Mouse (Mus musculus) ES-CJ7 (cell line): ENCODE results near the gene C1qtnf5.

ENCODE experiments used
- DNase-seq: peaks from one replicate; pipeline ENCODE4 v3.0.0; 2011; ENCODE audit warnings: low read depth, low spot score

Gene C1qtnf5

GRCm38 (mm10) chr9:44130581-44131275 is 23.7 kb downstream of the C1qtnf5 start:
- DNase-seq = peak; percentile 50

- no peak for DNase-seq
These were observed 24.2 kb downstream of the C1qtnf5 start for GRCm38 (mm10) chr9:44131276-44131590.

DNA sequence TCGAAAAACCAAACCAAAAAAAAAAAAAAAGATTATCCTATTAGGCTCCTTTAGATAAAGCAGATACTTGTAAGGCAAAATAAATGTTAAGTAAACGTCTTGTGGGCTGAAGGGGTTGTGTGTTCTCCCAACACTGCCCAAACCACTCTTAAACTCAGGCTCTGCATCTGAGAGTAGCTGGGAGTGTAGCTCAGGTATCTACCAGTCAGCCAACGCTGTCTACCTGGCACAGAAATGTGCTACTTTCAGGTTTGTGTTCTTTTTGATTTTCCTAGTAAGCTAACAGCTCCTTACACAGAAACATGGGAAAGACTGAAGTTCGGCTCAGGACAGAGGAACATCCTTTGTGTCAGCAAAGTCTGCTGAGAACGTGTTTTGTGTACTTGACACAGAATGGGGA is 25.2 kb downstream of the C1qtnf5 start:
- no peak for DNase-seq

DNA sequence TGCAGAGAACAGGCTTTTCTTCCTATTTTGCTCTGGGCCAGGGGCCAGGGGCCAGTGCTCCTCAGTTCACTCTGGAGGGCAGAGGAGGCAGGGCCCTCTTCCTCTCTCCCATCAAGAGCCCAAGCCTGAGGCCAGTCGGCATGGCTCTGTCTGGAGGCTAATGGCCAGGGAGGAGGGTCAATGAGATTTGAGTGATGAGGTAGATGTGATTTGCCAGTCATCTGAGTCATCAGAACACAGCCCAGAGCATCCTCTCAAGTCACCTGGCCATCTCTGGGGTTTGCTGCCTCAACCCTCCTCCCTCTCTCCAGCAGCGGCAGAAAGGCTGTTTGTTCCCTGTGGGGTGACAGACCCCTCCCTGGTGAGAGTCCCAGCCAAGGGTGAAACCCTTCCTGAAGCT is 26.2 kb downstream of the C1qtnf5 start:
- no peak for DNase-seq

- DNase-seq = no peak
These were observed 27.2 kb downstream of the C1qtnf5 start, which contains the start of gene Mcam for GRCm38 (mm10) chr9:44134101-44134850. Gene Mcam (plus strand): TSS chr9:44134469.

GRCm38 (mm10) chr9:44134851-44135730 is 28.0 kb downstream of the C1qtnf5 start:
- no peak for DNase-seq

GRCm38 (mm10) chr9:44135731-44136411 is 28.8 kb downstream of the C1qtnf5 start:
- DNase-seq = no peak

DNA sequence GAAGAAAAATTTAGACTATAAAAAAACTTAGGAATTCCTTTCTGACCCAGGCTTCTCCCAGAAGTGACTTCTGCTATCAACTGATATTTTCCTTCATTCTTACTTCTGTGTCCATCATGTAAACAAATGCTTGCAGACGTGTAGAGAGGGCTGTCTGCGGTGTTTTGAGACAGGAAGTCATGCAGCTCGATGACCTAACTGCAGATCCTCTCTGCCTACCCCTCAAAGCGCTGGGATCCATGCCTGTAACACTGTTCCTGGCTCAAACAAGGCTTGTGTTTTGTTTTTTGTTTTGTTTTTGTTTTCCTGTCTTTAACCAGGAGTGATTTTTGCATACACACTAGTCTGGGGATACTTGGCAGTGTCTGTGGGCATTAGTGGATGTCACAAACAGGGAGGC is 30.8 kb downstream of the C1qtnf5 start:
- DNase-seq = no peak

DNA sequence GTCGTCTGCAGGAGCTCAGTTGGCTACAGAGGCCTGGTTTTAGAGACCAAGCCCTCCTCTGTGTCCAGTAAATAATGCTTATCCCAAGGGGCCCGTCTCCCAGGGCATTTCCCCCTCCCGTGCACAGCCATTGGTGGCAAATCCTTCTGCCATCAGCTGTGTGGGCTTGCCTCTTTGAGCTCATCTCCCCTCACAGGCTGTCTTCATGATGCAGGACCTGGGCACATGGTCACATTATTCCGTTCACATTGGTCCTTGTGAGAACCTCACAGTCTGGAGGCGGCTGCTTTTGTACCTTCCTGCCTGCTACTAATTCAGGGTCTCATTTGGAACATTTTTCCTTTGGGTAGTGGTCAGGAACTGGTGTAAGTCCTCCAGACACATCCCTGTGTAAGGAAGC is 34.9 kb downstream of the C1qtnf5 start:
- DNase-seq = no peak

- no peak for DNase-seq
These were observed 36.4 kb downstream of the C1qtnf5 start for GRCm38 (mm10) chr9:44143421-44143820.

DNA sequence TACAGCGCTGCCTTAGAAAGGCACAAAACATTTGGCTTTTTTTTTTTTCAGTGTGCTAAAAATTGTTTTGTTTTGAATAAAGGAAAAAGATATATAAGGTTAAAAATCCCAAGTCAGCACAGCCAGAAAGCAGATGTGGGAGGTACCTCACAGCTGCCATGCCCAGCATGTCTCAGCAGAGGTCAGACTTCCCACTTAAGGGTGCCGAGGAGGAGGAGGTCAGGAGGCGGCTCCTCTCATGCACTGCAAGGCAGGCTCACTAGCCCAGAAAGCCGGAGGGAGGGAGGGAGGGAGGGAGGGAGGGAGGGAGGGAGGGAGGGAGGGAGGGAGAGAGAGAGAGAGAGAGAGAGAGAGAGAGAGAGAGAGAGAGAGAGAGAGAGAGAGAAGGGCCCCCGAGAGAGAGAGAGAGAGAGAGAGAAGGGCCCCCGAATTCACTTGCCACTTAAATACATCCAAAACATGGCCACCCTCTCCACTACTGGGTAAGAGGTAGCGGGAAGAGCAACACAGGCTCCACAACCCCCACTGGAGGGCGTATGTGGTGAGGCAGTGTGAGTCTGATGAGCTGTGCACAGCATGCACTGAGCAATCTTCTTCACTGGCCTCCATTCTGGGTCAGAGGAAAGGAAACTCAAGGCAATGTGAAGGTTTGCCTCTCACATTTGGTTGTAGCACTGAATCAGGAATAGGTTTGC is 37.1 kb downstream of the C1qtnf5 start:
- DNase-seq = peak; percentile 75

DNA sequence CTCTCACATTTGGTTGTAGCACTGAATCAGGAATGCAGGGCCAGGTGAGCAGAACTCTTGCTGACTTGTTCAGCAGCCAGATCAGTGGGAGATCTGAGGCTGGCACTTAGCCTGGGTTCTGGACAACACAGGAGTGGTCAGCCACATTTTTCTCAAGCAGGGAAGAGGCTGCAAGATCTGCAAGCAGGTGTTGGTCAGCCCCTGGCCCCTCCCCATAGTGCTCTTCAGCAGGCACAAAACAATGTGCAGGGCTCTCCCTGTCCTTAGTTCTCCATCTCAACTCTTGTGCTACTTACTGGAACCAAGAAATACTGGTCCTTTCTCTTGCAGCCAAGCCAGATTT is 37.6 kb downstream of the C1qtnf5 start:
- DNase-seq = no peak

GRCm38 (mm10) chr9:44147290-44147689 is 40.2 kb downstream of the C1qtnf5 start:
- peak; percentile 44 for DNase-seq
